Comparison of ENCODE assay signal across 8 mouse cellular contexts in the genomic region with DNA sequence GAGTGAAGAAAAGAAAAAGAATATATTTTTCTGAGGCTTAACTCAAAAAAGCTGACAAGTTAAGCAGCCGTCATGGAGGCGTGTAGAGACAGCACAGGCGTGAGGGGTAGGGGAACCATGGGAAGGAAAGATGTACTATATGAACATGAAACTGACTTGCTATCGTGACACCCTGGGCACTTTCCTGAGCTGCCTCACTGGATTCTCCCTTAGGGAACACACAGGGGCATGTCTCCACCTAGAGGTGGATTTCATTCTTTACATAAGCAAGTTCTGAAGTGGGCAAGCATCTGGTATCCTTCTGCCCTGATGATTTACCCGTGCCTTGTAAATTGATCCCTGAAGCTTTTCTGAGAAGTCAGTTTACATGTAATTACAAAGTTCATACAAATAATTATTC.
DNase-seq lines count a peak whose midpoint lies in the region; ATAC-seq and TF ChIP-seq lines count a peak whose summit lies in the region.
"Not testable (repeated sequence)": the region's sequence is repeated elsewhere in the genome, so short reads cannot be mapped to it uniquely, and the experiment has no call there.

No protein-coding gene starts in this region.

- H3K4me3 ChIP-seq in forebrain, embryonic 11.5 days (ENCODE audit: low read depth, low read length); forebrain, embryonic 14.5 days (ENCODE audit: low read depth, low read length); forebrain, postnatal 0 days (ENCODE audit: low read depth, low read length); hindbrain, embryonic 14.5 days (replicated peaks; ENCODE audit: low read length); kidney, embryonic 14.5 days (ENCODE audit: low read length); midbrain, embryonic 12.5 days; midbrain, embryonic 16.5 days (ENCODE audit: low read depth, low read length); neural tube, embryonic 14.5 days (ENCODE audit: low read depth, low read length): not testable (repeated sequence)

- not testable (repeated sequence) for H3K9me3 ChIP-seq in forebrain, embryonic 11.5 days (ENCODE audit: control insufficient read depth, low read length); forebrain, embryonic 14.5 days (replicated peaks; ENCODE audit: control insufficient read depth, low read length); forebrain, postnatal 0 days (ENCODE audit: low read length); hindbrain, embryonic 14.5 days (ENCODE audit: control insufficient read depth, low read length); kidney, embryonic 14.5 days (ENCODE audit: control insufficient read depth, low read length); midbrain, embryonic 12.5 days; midbrain, embryonic 16.5 days (replicated peaks; ENCODE audit: control insufficient read depth, low read length, poor library complexity, severe bottlenecking); neural tube, embryonic 14.5 days (ENCODE audit: control insufficient read depth, low read length)

- DNase-seq in forebrain, embryonic 11.5 days (ENCODE audit: low spot score); forebrain, embryonic 14.5 days (ENCODE audit: low spot score); forebrain, postnatal 0 days; hindbrain, embryonic 14.5 days (ENCODE audit: low spot score): not testable (repeated sequence)

- not testable (repeated sequence) for H3K9ac ChIP-seq in forebrain, embryonic 11.5 days (ENCODE audit: low read length); forebrain, embryonic 14.5 days (ENCODE audit: low read length); forebrain, postnatal 0 days; hindbrain, embryonic 14.5 days; kidney, embryonic 14.5 days (ENCODE audit: low read depth, low read length); midbrain, embryonic 12.5 days (replicated peaks); midbrain, embryonic 16.5 days (ENCODE audit: low read depth, low read length); neural tube, embryonic 14.5 days (replicated peaks; ENCODE audit: low read depth, low read length)

- TF ChIP-seq CTCF in forebrain, postnatal 0 days (IDR thresholded peaks at IDR 0.05; ENCODE audit: low read depth) = not testable (repeated sequence)

- H3K4me1 ChIP-seq in forebrain, embryonic 11.5 days (replicated peaks; ENCODE audit: control insufficient read depth, insufficient read depth, low read length); forebrain, embryonic 14.5 days (ENCODE audit: control insufficient read depth, insufficient read depth, low read length); forebrain, postnatal 0 days (ENCODE audit: insufficient read depth); hindbrain, embryonic 14.5 days (replicated peaks; ENCODE audit: control insufficient read depth, insufficient read depth, low read length); kidney, embryonic 14.5 days (ENCODE audit: control insufficient read depth, insufficient read depth, low read length); midbrain, embryonic 12.5 days; midbrain, embryonic 16.5 days (ENCODE audit: control insufficient read depth, insufficient read depth, low read length); neural tube, embryonic 14.5 days (ENCODE audit: control insufficient read depth, insufficient read depth, low read length): not testable (repeated sequence)

- not testable (repeated sequence) for H3K27ac ChIP-seq in forebrain, embryonic 11.5 days (ENCODE audit: low read depth, low read length); forebrain, embryonic 14.5 days (ENCODE audit: low read depth, low read length); forebrain, postnatal 0 days (ENCODE audit: low read depth, low read length); hindbrain, embryonic 14.5 days; kidney, embryonic 14.5 days (ENCODE audit: low read depth, low read length); midbrain, embryonic 12.5 days (replicated peaks); midbrain, embryonic 16.5 days (ENCODE audit: low read length); neural tube, embryonic 14.5 days (ENCODE audit: low read depth, low read length)

- WGBS in forebrain, embryonic 11.5 days = no CpG with 5 or more reads among the region's 5 CpGs
- WGBS in forebrain, embryonic 14.5 days = no CpG with 5 or more reads among the region's 5 CpGs
- WGBS in forebrain, postnatal 0 days = no CpG with 5 or more reads among the region's 5 CpGs
- no CpG with 5 or more reads among the region's 5 CpGs for WGBS in hindbrain, embryonic 14.5 days
- WGBS in kidney, embryonic 14.5 days = no CpG with 5 or more reads among the region's 5 CpGs
- WGBS in midbrain, embryonic 12.5 days = no CpG with 5 or more reads among the region's 5 CpGs
- WGBS in midbrain, embryonic 16.5 days = no CpG with 5 or more reads among the region's 5 CpGs
- WGBS in neural tube, embryonic 14.5 days = no CpG with 5 or more reads among the region's 5 CpGs

- H3K27me3 ChIP-seq in forebrain, embryonic 11.5 days (ENCODE audit: control insufficient read depth, insufficient read depth, low read length); forebrain, embryonic 14.5 days (replicated peaks; ENCODE audit: control insufficient read depth, insufficient read depth, low read length); forebrain, postnatal 0 days (ENCODE audit: insufficient read depth, low read length); hindbrain, embryonic 14.5 days (ENCODE audit: control insufficient read depth, insufficient read depth, low read length); kidney, embryonic 14.5 days (ENCODE audit: control insufficient read depth, insufficient read depth, low read length); midbrain, embryonic 12.5 days; midbrain, embryonic 16.5 days (ENCODE audit: control insufficient read depth, insufficient read depth, low read depth, low read length); neural tube, embryonic 14.5 days (ENCODE audit: control insufficient read depth, insufficient read depth, low read length): not testable (repeated sequence)

- not testable (repeated sequence) for H3K36me3 ChIP-seq in forebrain, embryonic 11.5 days (ENCODE audit: control insufficient read depth, insufficient read depth, low read length); forebrain, embryonic 14.5 days (ENCODE audit: control insufficient read depth, insufficient read depth, low read length); forebrain, postnatal 0 days (ENCODE audit: insufficient read depth); hindbrain, embryonic 14.5 days (replicated peaks; ENCODE audit: control insufficient read depth, insufficient read depth); kidney, embryonic 14.5 days (ENCODE audit: control insufficient read depth, insufficient read depth, low read length); midbrain, embryonic 12.5 days; midbrain, embryonic 16.5 days (ENCODE audit: control insufficient read depth, insufficient read depth, low read length); neural tube, embryonic 14.5 days (ENCODE audit: control insufficient read depth, insufficient read depth, low read length)

- ATAC-seq in forebrain, embryonic 11.5 days (replicated peaks; ENCODE audit: low FRiP score) = peak; percentile 67
- ATAC-seq in forebrain, embryonic 14.5 days = peak; percentile 72
- ATAC-seq in forebrain, postnatal 0 days = peak; percentile 74
- ATAC-seq in hindbrain, embryonic 14.5 days (ENCODE audit: low FRiP score) = 0 out of 2 replicates have a peak, but pooled peaks have one; percentile 59
- peak; percentile 35; the same call in 1 of the 2 replicates for ATAC-seq in kidney, embryonic 14.5 days (ENCODE audit: low FRiP score, low TSS enrichment)
- peak; percentile 66 for ATAC-seq in midbrain, embryonic 12.5 days (ENCODE audit: low FRiP score, low read depth)
- ATAC-seq in midbrain, embryonic 16.5 days = 0 out of 2 replicates have a peak, but pooled peaks have one; percentile 32
- peak; percentile 49; the same call in 1 of the 2 replicates for ATAC-seq in neural tube, embryonic 14.5 days (ENCODE audit: low read depth)

- not testable (repeated sequence) for H3K4me2 ChIP-seq in forebrain, embryonic 11.5 days (ENCODE audit: low read depth, low read length, severe bottlenecking); forebrain, embryonic 14.5 days (ENCODE audit: low read length); forebrain, postnatal 0 days (ENCODE audit: low read depth); hindbrain, embryonic 14.5 days (replicated peaks); kidney, embryonic 14.5 days (replicated peaks; ENCODE audit: low read depth, low read length); midbrain, embryonic 12.5 days (replicated peaks); midbrain, embryonic 16.5 days (ENCODE audit: low read length); neural tube, embryonic 14.5 days (ENCODE audit: low read depth, low read length)
